In genomic region chr15:26895251-26895711, GRCm38 (mm10) we compare ENCODE assay signal across 8 mouse cellular contexts. TPM values are rescaled to one million over a fixed set of nuclear protein-coding genes. Genes with fewer than 3 reads are reported as not detected.
A peak's percentile ranks its signal among the peaks of the same experiment; 100 is the strongest.
DNase-seq lines count a peak whose midpoint lies in the region; ATAC-seq and TF ChIP-seq lines count a peak whose summit lies in the region.

Gene Fbxl7, minus strand, starts transcription at chr15:26895580.

- no peaks in the 10 kb centered on the region for H3K9me3 ChIP-seq in hindbrain, embryonic 14.5 days (ENCODE audit: control insufficient read depth, low read length)

- H3K27me3 ChIP-seq in hindbrain, embryonic 14.5 days (ENCODE audit: control insufficient read depth, insufficient read depth, low read length), result no peaks in the 10 kb centered on the region

- H3K4me2 ChIP-seq in hindbrain, embryonic 14.5 days (replicated peaks), result peak within 1 kb of the TSS; percentile 86

- peak within 1 kb of the TSS; percentile 88 for H3K4me3 ChIP-seq in gastrocnemius, adult 2 months
- H3K4me3 ChIP-seq in hindbrain, embryonic 14.5 days (replicated peaks; ENCODE audit: low read length), result peak within 1 kb of the TSS; percentile 72

- peaks cover 14% of the 10 kb centered on the region for H3K4me1 ChIP-seq in hindbrain, embryonic 14.5 days (replicated peaks; ENCODE audit: control insufficient read depth, insufficient read depth, low read length)

- H3K27ac ChIP-seq in gastrocnemius, adult 2 months, result peak within 1 kb of the TSS; percentile 84
- H3K27ac ChIP-seq in hindbrain, embryonic 14.5 days, result peak within 1 kb of the TSS; percentile 79

- intact Hi-C loops in gastrocnemius, adult 2 months (cut with DNase I), result loop anchor here (5.0 to 10.0 kb wide), 2 partner anchors 110 to 253 kb away; no protein-coding TSS in a partner anchor

- peak; percentile 97 for DNase-seq in adrenal gland, adult 2 months
- DNase-seq in cerebellum, postnatal 4 days (ENCODE audit: low spot score in 2 of 2), result peak; percentile 52 to 72
- DNase-seq in gastrocnemius, adult 2 months, result peak; percentile 91
- peak; percentile 77 for DNase-seq in hindbrain, embryonic 14.5 days (ENCODE audit: low spot score)
- peak; percentile 28 to 45 for DNase-seq in left cerebral cortex, adult 8-10 months (ENCODE audit: low spot score in 2 of 2)
- DNase-seq in lung, postnatal 4 days, result peak; percentile 89 to 95
- DNase-seq in right cerebral cortex, postnatal 36 days (ENCODE audit: low spot score in 2 of 2), result peak; percentile 39 to 46

- WGBS in hindbrain, embryonic 14.5 days, result under 1% methylated on average over 44 of the region's 58 CpGs

- peak; percentile 90 for ATAC-seq in hindbrain, embryonic 14.5 days (ENCODE audit: low FRiP score)
- ATAC-seq in CD4-positive, CD25-positive, alpha-beta regulatory T cell, adult 4 months, result no peak

- peak; percentile 60 for TF ChIP-seq CTCF in gastrocnemius, adult 2 months (IDR thresholded peaks at IDR 0.05)

- no peaks in the 10 kb centered on the region for H3K36me3 ChIP-seq in hindbrain, embryonic 14.5 days (replicated peaks; ENCODE audit: control insufficient read depth, insufficient read depth)

- H3K9ac ChIP-seq in hindbrain, embryonic 14.5 days, result peak within 1 kb of the TSS; percentile 67

RNA-seq across cellular contexts. Expression of gene Fbxl7, which starts in this region (rescaled TPM):
- total RNA-seq in adrenal gland, adult 2 months (2021), result 10 to 100 TPM; 10.8 to 11.2 TPM
- polyA plus RNA-seq in adrenal gland, adult 2 months (2012; rRNA removed), result 9.6 and 11.9 TPM in 2 replicates
- total RNA-seq in gastrocnemius, adult 2 months (2021), result 1 to 10 TPM in 1 of 2 experiments, under 1 TPM in 1; 0.89 to 2.3 TPM
- 13.6 and 15.5 TPM in 2 replicates for polyA plus RNA-seq in hindbrain, embryonic 14.5 days (2014; fragmentation: Nextera tagmentation; extraction: Ambion mirVana)
- 1 to 10 TPM; 1.4 to 1.7 (median 1.6) TPM for total RNA-seq in left cerebral cortex, adult 8-10 months (2022)
- under 1 TPM; 0.24 to 0.30 TPM for polyA plus RNA-seq in CD4-positive, CD25-positive, alpha-beta regulatory T cell, adult 4 months (2017; shearing (Covaris generic))

Comparison
In these comparisons a context has a peak if more than half of its experiments do, and no peak if none do; other contexts are left out.
1. DNase-seq: peak in every context shown above with its lines; median percentile 97 in adrenal gland, adult 2 months; 92 in lung, postnatal 4 days; 91 in gastrocnemius, adult 2 months; 77 in hindbrain, embryonic 14.5 days; 62 in cerebellum, postnatal 4 days; 42 in right cerebral cortex, postnatal 36 days; 36 in left cerebral cortex, adult 8-10 months.